Mouse (Mus musculus) left cerebral cortex, postnatal 4 days (tissue): ENCODE measurements at regions not wholly inside any gene's neighbourhood (a gene's known extent, or its start where the extent isn't known, plus 50 kb on each side); places are given as distances from the start of the nearest gene placed in this dataset.
"Not testable (repeated sequence)": the region's sequence is repeated elsewhere in the genome, so short reads cannot be mapped to it uniquely, and the experiment has no call there.

Source experiments
- DNase-seq: peaks from one replicate; pipeline ENCODE4 v3.0.0-alpha.2; 2022
- intact Hi-C: fragments of 180-260 bp; cut with DNase I; formaldehyde crosslinking; loops from one replicate; pipeline ENCODE4 v1.15.1; 2025

GRCm38 (mm10) chr6:10803383-10803782, 1103.9 kb downstream of the Ndufa4 start:
- no peak for DNase-seq

GRCm38 (mm10) chr6:10758620-10759311, 1148.5 kb downstream of the Ndufa4 start:
- DNase-seq: no peak
- intact Hi-C loops: no loop called here

More at GRCm38 (mm10) chr6:10803383-10803782, 1103.9 kb downstream of the Ndufa4 start:
- intact Hi-C loops: no loop called here

- intact Hi-C loops: no loop called here
Measured at GRCm38 (mm10) chr6:10758051-10758450, 1149.2 kb downstream of the Ndufa4 start.

GRCm38 (mm10) chr6:10744056-10744455, 1163.2 kb downstream of the Ndufa4 start:
- no peak for DNase-seq
- intact Hi-C loops: no loop called here

More at GRCm38 (mm10) chr6:10758051-10758450, 1149.2 kb downstream of the Ndufa4 start:
- no peak for DNase-seq

GRCm38 (mm10) chr6:10722566-10722965, 1184.7 kb downstream of the Ndufa4 start:
- intact Hi-C loops: no loop called here
- DNase-seq: no peak

GRCm38 (mm10) chr6:10690526-10690925, 1216.8 kb downstream of the Ndufa4 start:
- DNase-seq: peak; percentile 5
- intact Hi-C loops: not testable (repeated sequence)
